Mouse (Mus musculus): ENCODE results near the gene Gabpb2. TPM values are rescaled to one million over a fixed set of nuclear protein-coding genes. Genes with fewer than 3 reads are reported as not detected.

The Gabpb2 gene
- total RNA-seq, 2 experiments from 2014 or later, result 10.9 to 11.8 TPM

DNA sequence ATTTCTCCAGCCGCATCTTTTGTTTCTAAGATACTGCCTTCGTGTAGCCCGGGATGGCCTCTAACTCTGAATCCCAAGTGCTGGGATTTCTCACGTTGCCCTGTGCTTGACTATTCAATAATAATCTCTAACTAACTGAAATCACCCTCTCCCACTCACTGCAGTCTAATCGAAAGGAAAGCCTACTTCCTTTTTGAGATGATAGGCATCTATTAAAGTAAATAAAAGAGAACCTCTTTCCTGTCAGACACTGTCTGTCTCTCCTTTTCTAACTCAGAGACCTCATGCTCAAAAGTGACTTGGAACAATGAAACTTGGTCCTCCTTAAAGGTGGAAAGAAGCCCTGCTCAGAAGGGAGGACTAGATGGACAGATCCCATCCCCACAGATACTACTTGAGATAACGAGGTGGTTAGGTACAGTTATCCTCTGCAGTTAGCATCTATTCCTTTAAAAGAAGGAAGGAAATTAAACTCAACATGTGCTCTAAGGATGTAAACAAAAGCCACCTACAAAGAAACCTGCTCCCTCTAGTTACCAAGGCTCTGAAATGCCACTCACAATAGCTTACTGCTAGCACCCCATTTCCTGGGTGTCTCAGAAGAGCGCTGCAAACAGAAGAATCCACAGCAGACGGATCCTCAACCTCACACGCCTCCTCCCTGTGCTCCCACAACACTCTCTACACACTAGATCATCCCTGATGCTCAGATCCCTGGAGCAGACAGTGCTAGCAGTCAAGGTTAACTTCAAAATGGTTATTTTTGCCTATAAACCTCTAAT lies 32.7 kb downstream of the Gabpb2 start:
- TF ChIP-seq CTCF (IDR thresholded peaks at IDR 0.05), result no peak
- no peak overlapping the region for H3K4me3 ChIP-seq
- H3K27ac ChIP-seq, result no peak overlapping the region
- intact Hi-C loops (cut with DNase I), result no loop called here
- DNase-seq (ENCODE audit: extremely low spot score in 1 of 2, low spot score in 2 of 2), result no peak

- intact Hi-C loops (cut with DNase I), result loop anchor here (2.0 kb wide), 1 partner anchor 19 kb away; no protein-coding TSS in a partner anchor
- no peak overlapping the region for H3K27ac ChIP-seq
- no peak for TF ChIP-seq CTCF (IDR thresholded peaks at IDR 0.05)
- DNase-seq (ENCODE audit: extremely low spot score in 1 of 2, low spot score in 2 of 2), result no peak
- no peak overlapping the region for H3K4me3 ChIP-seq
These were observed 35.9 kb downstream of the Gabpb2 start for GRCm38 (mm10) chr3:95181841-95182240.

DNA sequence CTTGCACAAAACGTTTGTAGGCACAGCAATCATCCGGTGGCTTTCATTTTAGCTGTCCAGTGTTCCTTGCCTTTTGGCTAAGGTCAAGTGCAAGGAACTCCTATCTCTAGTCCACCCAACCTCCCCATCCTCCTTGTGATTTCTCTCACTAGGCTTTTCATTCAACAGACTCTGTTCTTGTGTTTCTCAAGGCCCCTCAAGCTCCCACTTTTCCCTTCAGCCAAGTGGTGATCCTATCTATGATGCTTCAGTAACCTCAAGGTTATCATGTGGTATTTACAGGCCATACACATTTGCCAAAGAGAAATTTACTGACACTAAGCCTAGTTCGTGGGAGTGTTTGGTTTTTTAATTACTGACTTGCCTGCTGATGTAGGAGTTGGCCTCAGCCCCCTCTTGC lies 37.8 kb downstream of the Gabpb2 start:
- TF ChIP-seq CTCF (IDR thresholded peaks at IDR 0.05), result no peak
- H3K4me3 ChIP-seq, result no peak overlapping the region
- no peak overlapping the region for H3K27ac ChIP-seq
- no peak for DNase-seq (ENCODE audit: extremely low spot score in 1 of 2, low spot score in 2 of 2)
- intact Hi-C loops (cut with DNase I), result no loop called here

GRCm38 (mm10) chr3:95178948-95179347 lies 38.8 kb downstream of the Gabpb2 start:
- TF ChIP-seq CTCF (IDR thresholded peaks at IDR 0.05), result no peak
- DNase-seq (ENCODE audit: extremely low spot score in 1 of 2, low spot score in 2 of 2), result no peak
- Histone ChIP-seq H3K27ac (no peak overlapping the region), H3K4me3 (no peak overlapping the region)
- intact Hi-C loops (cut with DNase I), result no loop called here

- intact Hi-C loops (cut with DNase I), result no loop called here
- Histone ChIP-seq H3K4me3 (no peak overlapping the region), H3K27ac (no peak overlapping the region)
- DNase-seq (ENCODE audit: extremely low spot score in 1 of 2, low spot score in 2 of 2), result no peak
- no peak for TF ChIP-seq CTCF (IDR thresholded peaks at IDR 0.05)
These were observed 40.1 kb downstream of the Gabpb2 start for GRCm38 (mm10) chr3:95177583-95177982.

- no peak for TF ChIP-seq CTCF (IDR thresholded peaks at IDR 0.05)
- intact Hi-C loops (cut with DNase I), result no loop called here
- Histone ChIP-seq H3K4me3 (no peak overlapping the region), H3K27ac (no peak overlapping the region)
- DNase-seq (ENCODE audit: extremely low spot score in 1 of 2, low spot score in 2 of 2), result no peak
These were observed 41.2 kb downstream of the Gabpb2 start for GRCm38 (mm10) chr3:95176500-95176899.

DNA sequence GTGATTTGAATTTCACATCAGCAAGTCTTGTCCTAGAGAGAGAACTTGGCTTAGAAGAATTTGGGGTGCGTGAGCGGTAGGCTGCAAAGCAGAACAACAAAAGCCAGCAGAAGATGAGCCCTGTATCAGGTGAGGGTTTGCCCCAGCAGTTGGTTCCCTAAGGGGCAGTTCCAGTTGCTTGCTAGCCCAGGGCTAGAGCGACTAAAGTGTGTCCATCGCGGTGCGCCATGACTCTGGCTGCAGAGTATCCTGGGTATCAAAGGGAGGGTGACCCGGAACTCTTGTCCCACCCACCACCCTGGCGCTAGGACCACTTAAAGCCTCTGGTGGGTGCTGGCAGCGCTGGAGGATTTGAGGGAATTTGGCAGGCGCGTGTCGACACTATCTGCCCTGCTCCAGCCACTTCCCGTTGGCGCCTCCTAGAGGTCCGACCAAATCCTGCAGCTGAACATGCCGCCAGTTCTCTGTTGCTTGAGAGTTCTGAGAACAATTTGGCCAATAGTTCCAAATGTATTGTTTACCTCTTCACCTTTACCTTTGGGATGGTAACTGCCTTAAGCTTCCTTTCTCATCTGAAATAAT lies 43.6 kb downstream of the Gabpb2 start:
- Histone ChIP-seq H3K27ac (no peak overlapping the region), H3K4me3 (peak overlapping the region; percentile 32)
- intact Hi-C loops (cut with DNase I), result loop anchor here (1.0 kb wide), 1 partner anchor 32 kb away; the partner anchor contains the start of gene Tnfaip8l2
- peak; percentile 88 for TF ChIP-seq CTCF (IDR thresholded peaks at IDR 0.05)
- peak; percentile 62 to 79 for DNase-seq (ENCODE audit: extremely low spot score in 1 of 2, low spot score in 2 of 2)

GRCm38 (mm10) chr3:95173256-95173949 lies 44.3 kb downstream of the Gabpb2 start:
- no peak for TF ChIP-seq CTCF (IDR thresholded peaks at IDR 0.05)
- no peak for DNase-seq (ENCODE audit: extremely low spot score in 1 of 2, low spot score in 2 of 2)
- intact Hi-C loops (cut with DNase I), result no loop called here
- H3K27ac ChIP-seq, result no peak overlapping the region
- H3K4me3 ChIP-seq, result peak overlapping the region; percentile 32

DNA sequence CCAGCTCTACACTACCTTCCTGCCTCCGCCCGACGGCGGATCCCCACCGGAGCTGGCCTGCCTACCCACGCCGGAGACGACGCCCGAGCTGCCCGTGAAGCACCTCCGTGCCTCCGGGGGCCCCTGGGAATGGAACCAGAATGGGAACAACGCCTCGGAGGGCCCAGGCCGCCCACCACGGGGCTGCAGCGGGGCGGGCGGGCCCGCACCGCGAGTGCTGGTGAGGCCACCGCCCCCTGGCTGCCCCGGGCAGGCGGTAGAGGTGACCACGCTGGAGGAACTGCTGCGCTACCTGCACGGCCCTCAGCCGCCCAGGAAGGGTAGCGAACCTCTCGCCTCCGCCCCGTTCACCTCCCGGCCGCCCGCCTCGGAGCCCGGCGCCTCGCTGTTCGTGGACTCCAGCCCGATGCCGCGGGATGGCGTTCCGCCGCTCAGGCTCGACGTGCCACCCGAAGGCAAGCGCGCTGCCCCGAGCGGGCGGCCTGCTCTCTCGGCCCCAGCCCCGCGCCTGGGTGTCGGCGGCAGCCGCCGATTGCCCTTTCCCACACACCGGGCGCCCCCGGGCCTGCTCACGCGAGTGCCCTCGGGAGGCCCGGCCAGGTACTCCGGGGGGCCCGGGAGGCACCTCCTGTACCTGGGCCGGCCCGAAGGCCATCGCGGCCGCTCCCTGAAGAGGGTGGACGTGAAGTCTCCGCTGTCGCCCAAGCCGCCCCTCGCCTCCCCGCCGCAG lies 45.0 kb downstream of the Gabpb2 start:
- Histone ChIP-seq H3K4me3 (no peak overlapping the region), H3K27ac (no peak overlapping the region)
- TF ChIP-seq CTCF (IDR thresholded peaks at IDR 0.05), result no peak
- intact Hi-C loops (cut with DNase I), result no loop called here
- DNase-seq (ENCODE audit: extremely low spot score in 1 of 2, low spot score in 2 of 2), result no peak

DNA sequence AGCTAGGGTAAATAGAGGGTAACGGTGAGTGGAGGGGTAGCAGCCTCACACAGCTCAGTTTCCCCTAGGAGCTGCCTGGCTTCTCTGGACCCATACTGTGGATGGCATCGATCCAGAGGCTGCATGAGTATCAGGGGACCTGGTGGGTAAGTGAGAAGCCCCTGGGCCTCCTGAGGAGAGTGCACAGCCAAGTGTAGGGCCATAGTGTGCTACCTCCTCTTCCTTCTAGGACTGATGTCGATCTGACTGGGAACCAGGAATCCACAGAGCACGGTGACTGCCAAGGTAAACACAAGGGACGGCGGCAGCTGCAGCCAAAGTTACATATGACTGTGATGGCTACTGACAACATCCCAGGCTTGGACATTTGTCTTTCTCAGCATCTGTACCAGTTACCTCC lies 46.6 kb downstream of the Gabpb2 start:
- no peak overlapping the region for H3K4me3 ChIP-seq
- DNase-seq (ENCODE audit: extremely low spot score in 1 of 2, low spot score in 2 of 2), result no peak
- no peak for TF ChIP-seq CTCF (IDR thresholded peaks at IDR 0.05)
- no peak overlapping the region for H3K27ac ChIP-seq
- intact Hi-C loops (cut with DNase I), result no loop called here

DNA sequence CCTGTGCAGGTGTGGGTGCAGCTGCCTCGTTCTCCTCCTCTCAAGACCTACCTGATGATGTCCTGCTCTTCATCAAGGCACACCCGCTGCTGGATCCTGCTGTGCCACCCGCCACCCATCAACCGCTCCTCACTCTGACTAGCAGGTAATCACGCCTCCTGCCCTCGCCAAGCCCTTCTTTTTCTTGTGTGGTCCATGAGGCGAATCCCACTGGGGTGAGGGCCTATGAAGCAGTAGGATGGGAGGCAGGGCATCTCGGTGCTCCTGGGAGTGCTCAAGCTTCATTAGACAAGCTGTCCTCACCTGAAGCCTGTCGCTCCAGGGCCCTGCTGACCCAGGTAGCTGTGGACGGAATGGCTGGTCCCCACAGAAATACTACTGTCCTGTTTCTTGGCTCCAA lies 47.7 kb downstream of the Gabpb2 start:
- no peak for DNase-seq (ENCODE audit: extremely low spot score in 1 of 2, low spot score in 2 of 2)
- intact Hi-C loops (cut with DNase I), result no loop called here
- TF ChIP-seq CTCF (IDR thresholded peaks at IDR 0.05), result no peak
- no peak overlapping the region for H3K4me3 ChIP-seq
- no peak overlapping the region for H3K27ac ChIP-seq

- intact Hi-C loops (cut with DNase I), result no loop called here
- Histone ChIP-seq H3K4me3 (no peak overlapping the region), H3K27ac (no peak overlapping the region)
- no peak for TF ChIP-seq CTCF (IDR thresholded peaks at IDR 0.05)
- no peak for DNase-seq (ENCODE audit: extremely low spot score in 1 of 2, low spot score in 2 of 2)
These were observed 52.9 kb downstream of the Gabpb2 start for GRCm38 (mm10) chr3:95164840-95165239.
